Mouse (Mus musculus) MEL (cell line): Measurements from ENCODE around the gene Smyd1. TPM values are rescaled to one million over a fixed set of nuclear protein-coding genes. Genes with fewer than 3 reads are reported as not detected.

Source experiments
- DNase-seq: peaks from one replicate; pipeline ENCODE4 v3.0.0; 2011; ENCODE audit warnings: low read depth, low spot score
- H3K27ac ChIP-seq: 2 replicates; pipeline ENCODE4 v1.5.1; 2012; ENCODE audit warnings: low read depth, mild to moderate bottlenecking, control low read depth, low read length, moderate library complexity; ENCODE audit not compliant: control insufficient read depth
- H3K27me3 ChIP-seq, 2 experiments: fragments of 150-350 bp in 1 of 2; sonication (generic) in 1 of 2; 2 replicates each; pipeline ENCODE4 v1.6.1; 2012; ENCODE audit warnings: low read length in 2 of 2, mild to moderate bottlenecking in 2 of 2, improper control_type of control experiment in 1 of 2, moderate library complexity in 1 of 2; ENCODE audit not compliant: insufficient read depth in 2 of 2, control insufficient read depth in 1 of 2
- H3K36me3 ChIP-seq, 2 experiments: 2 replicates each; pipeline ENCODE4 v1.6.1; 2012 to 2014; ENCODE audit warnings: low read length in 2 of 2, improper control_type of control experiment in 1 of 2, inconsistent platforms in 1 of 2, mild to moderate bottlenecking in 1 of 2; ENCODE audit not compliant: insufficient read depth in 2 of 2, control insufficient read depth in 1 of 2
- H3K4me1 ChIP-seq, 2 experiments: fragments of 150-350 bp in 1 of 2; sonication (generic) in 1 of 2; 2 replicates each; pipeline ENCODE4 v1.6.1; 2012; ENCODE audit warnings: low read length in 2 of 2, improper control_type of control experiment in 1 of 2, mild to moderate bottlenecking in 1 of 2; ENCODE audit not compliant: insufficient read depth in 2 of 2, control insufficient read depth in 1 of 2
- H3K4me3 ChIP-seq, 2 experiments: fragments of 150-350 bp in 1 of 2; sonication (generic) in 1 of 2; 2 replicates each; pipeline ENCODE4 v1.5.1; 2012; ENCODE audit warnings: low read depth in 2 of 2, low read length in 2 of 2, mild to moderate bottlenecking in 2 of 2, moderate library complexity in 2 of 2, control low read depth in 1 of 2, improper control_type of control experiment in 1 of 2; ENCODE audit not compliant: control insufficient read depth in 1 of 2, insufficient read depth in 1 of 2
- H3K79me2 ChIP-seq: 2 replicates; pipeline ENCODE4 v1.6.1; 2012; ENCODE audit warnings: mild to moderate bottlenecking, low read length, moderate library complexity; ENCODE audit not compliant: control insufficient read depth, poor library complexity, insufficient read depth
- H3K9ac ChIP-seq: 2 replicates; pipeline ENCODE4 v1.6.1; 2012; ENCODE audit warnings: low read depth, mild to moderate bottlenecking, control low read depth, low read length, moderate library complexity; ENCODE audit not compliant: control insufficient read depth, poor library complexity, severe bottlenecking
- H3K9me3 ChIP-seq: fragments of 150-350 bp; sonication (generic); replicated peaks from 2 replicates; pipeline ENCODE4 v1.6.1; 2012; ENCODE audit warnings: mild to moderate bottlenecking, low read length, improper control_type of control experiment, moderate library complexity; ENCODE audit not compliant: insufficient read depth
- BHLHE40 ChIP-seq: IDR thresholded peaks from 2 replicates; pipeline ENCODE4 v1.6.1; 2012; ENCODE audit warnings: low read depth, mild to moderate bottlenecking, inconsistent platforms, low read length, improper control_type of control experiment, borderline replicate concordance
- CHD2 ChIP-seq: IDR thresholded peaks from 2 replicates; pipeline ENCODE4 v1.6.1; 2011; ENCODE audit warnings: low read length, improper control_type of control experiment
- CTCF ChIP-seq, 3 experiments: IDR thresholded peaks in 2 of 3; conservative IDR thresholded peaks in 1 of 3; 2 replicates each; pipeline ENCODE4 v1.5.1; 2011 to 2012; ENCODE audit warnings: low read length in 3 of 3, low read depth in 2 of 3, mild to moderate bottlenecking in 2 of 3, improper control_type of control experiment in 1 of 3, inconsistent platforms in 1 of 3, mixed read lengths in 1 of 3, moderate library complexity in 1 of 3; ENCODE audit not compliant: control insufficient read depth in 1 of 3, insufficient read depth in 1 of 3, poor library complexity in 1 of 3, severe bottlenecking in 1 of 3
- E2F4 ChIP-seq: IDR thresholded peaks from 2 replicates; pipeline ENCODE4 v1.6.1; 2011; ENCODE audit warnings: low read depth, low read length, improper control_type of control experiment, borderline replicate concordance
- EP300 ChIP-seq, 2 experiments: IDR thresholded peaks; 2 replicates each; pipeline ENCODE4 v1.6.1; 2011; ENCODE audit warnings: improper control_type of control experiment in 2 of 2, low read length in 2 of 2, low read depth in 1 of 2, mild to moderate bottlenecking in 1 of 2
- ETS1 ChIP-seq: IDR thresholded peaks from 2 replicates; pipeline ENCODE4 v1.6.1; 2012; ENCODE audit warnings: low read depth, mild to moderate bottlenecking, inconsistent platforms, low read length, improper control_type of control experiment, moderate library complexity
- GABPA ChIP-seq: IDR thresholded peaks from 2 replicates; pipeline ENCODE4 v1.6.1; 2012; ENCODE audit warnings: low read depth, mild to moderate bottlenecking, inconsistent platforms, low read length, improper control_type of control experiment, moderate library complexity
- GATA1 ChIP-seq: IDR thresholded peaks from 2 replicates; pipeline ENCODE4 v1.6.1; 2011; ENCODE audit warnings: low read depth, low read length, improper control_type of control experiment
- HCFC1 ChIP-seq: IDR thresholded peaks from 2 replicates; pipeline ENCODE4 v1.6.1; 2012; ENCODE audit warnings: low read depth, mild to moderate bottlenecking, inconsistent platforms, low read length, improper control_type of control experiment, moderate library complexity
- JUND ChIP-seq: IDR thresholded peaks from 2 replicates; pipeline ENCODE4 v1.6.1; 2011; ENCODE audit warnings: low read depth, mild to moderate bottlenecking, improper control_type of control experiment, low read length
- KAT2A ChIP-seq: conservative IDR thresholded peaks from 2 replicates; pipeline ENCODE4 v1.6.1; 2012; ENCODE audit warnings: low read depth, low read length, improper control_type of control experiment, inconsistent platforms
- MAFK ChIP-seq: IDR thresholded peaks from 2 replicates; pipeline ENCODE4 v1.6.1; 2011; ENCODE audit warnings: low read depth, mild to moderate bottlenecking, low read length, improper control_type of control experiment, borderline replicate concordance
- MAX ChIP-seq: IDR thresholded peaks from 2 replicates; pipeline ENCODE4 v1.6.1; 2011; ENCODE audit warnings: low read length, improper control_type of control experiment
- MAZ ChIP-seq: IDR thresholded peaks from 2 replicates; pipeline ENCODE4 v1.6.1; 2012; ENCODE audit warnings: low read depth, mild to moderate bottlenecking, inconsistent platforms, low read length, improper control_type of control experiment
- MEF2A ChIP-seq: IDR thresholded peaks from 2 replicates; pipeline ENCODE4 v1.6.1; 2014; ENCODE audit warnings: low read depth, mild to moderate bottlenecking, inconsistent platforms, low read length, improper control_type of control experiment; ENCODE audit not compliant: poor library complexity, insufficient replicate concordance, severe bottlenecking; ENCODE audit errors: extremely low read depth
- MXI1 ChIP-seq: IDR thresholded peaks from 2 replicates; pipeline ENCODE4 v1.6.1; 2011; ENCODE audit warnings: mild to moderate bottlenecking, low read depth, low read length, improper control_type of control experiment
- MYB ChIP-seq: IDR thresholded peaks from 2 replicates; pipeline ENCODE4 v1.6.1; 2011; ENCODE audit warnings: mild to moderate bottlenecking, low read depth, low read length, improper control_type of control experiment
- MYC ChIP-seq: IDR thresholded peaks from 2 replicates; pipeline ENCODE4 v1.6.1; 2011; ENCODE audit warnings: low read depth, mild to moderate bottlenecking, low read length, improper control_type of control experiment, moderate library complexity
- NELFE ChIP-seq: IDR thresholded peaks from 2 replicates; pipeline ENCODE4 v1.6.1; 2011; ENCODE audit warnings: low read depth, low read length, improper control_type of control experiment
- NRF1 ChIP-seq: IDR thresholded peaks from 2 replicates; pipeline ENCODE4 v1.6.1; 2014; ENCODE audit warnings: low read depth, mild to moderate bottlenecking, inconsistent platforms, low read length, improper control_type of control experiment, moderate library complexity; ENCODE audit not compliant: poor library complexity, insufficient read depth, severe bottlenecking
- POLR2A ChIP-seq, 2 experiments: IDR thresholded peaks; 2 replicates each; pipeline ENCODE4 v1.6.1; 2011 to 2012; ENCODE audit warnings: low read length in 2 of 2, mild to moderate bottlenecking in 2 of 2, control low read depth in 1 of 2, improper control_type of control experiment in 1 of 2, low read depth in 1 of 2, moderate library complexity in 1 of 2; ENCODE audit not compliant: control insufficient read depth in 1 of 2, insufficient read depth in 1 of 2, poor library complexity in 1 of 2
- POLR2AphosphoS2 ChIP-seq: IDR thresholded peaks from 2 replicates; pipeline ENCODE4 v1.6.1; 2011; ENCODE audit warnings: low read length, improper control_type of control experiment
- POLR2AphosphoS5 ChIP-seq: IDR thresholded peaks from 2 replicates; pipeline ENCODE4 v1.6.1; 2012; ENCODE audit warnings: low read depth, borderline replicate concordance, mild to moderate bottlenecking, inconsistent platforms, low read length, moderate library complexity, mixed read lengths
- RCOR1 ChIP-seq: IDR thresholded peaks from 2 replicates; pipeline ENCODE4 v1.6.1; 2012; ENCODE audit warnings: low read depth, mild to moderate bottlenecking, inconsistent platforms, low read length, improper control_type of control experiment
- SIN3A ChIP-seq: IDR thresholded peaks from 2 replicates; pipeline ENCODE4 v1.6.1; 2012; ENCODE audit warnings: low read length, improper control_type of control experiment, inconsistent platforms
- SMC3 ChIP-seq: IDR thresholded peaks from 2 replicates; pipeline ENCODE4 v1.6.1; 2011; ENCODE audit warnings: low read depth, low read length, improper control_type of control experiment
- TAL1 ChIP-seq: IDR thresholded peaks from 2 replicates; pipeline ENCODE4 v1.6.1; 2012; ENCODE audit warnings: mild to moderate bottlenecking, inconsistent platforms, low read length, moderate library complexity, mixed read lengths
- TBP ChIP-seq: IDR thresholded peaks from 2 replicates; pipeline ENCODE4 v1.8.0; 2011; ENCODE audit warnings: low read depth, low read length, improper control_type of control experiment
- TCF12 ChIP-seq: IDR thresholded peaks from 2 replicates; pipeline ENCODE4 v1.6.1; 2014; ENCODE audit warnings: low read depth, mild to moderate bottlenecking, inconsistent platforms, low read length, improper control_type of control experiment, moderate library complexity
- UBTF ChIP-seq: IDR thresholded peaks from 2 replicates; pipeline ENCODE4 v1.6.1; 2012; ENCODE audit warnings: low read depth, mild to moderate bottlenecking, inconsistent platforms, low read length, improper control_type of control experiment, moderate library complexity, borderline replicate concordance; ENCODE audit not compliant: insufficient read depth
- USF1 ChIP-seq: IDR thresholded peaks from 2 replicates; pipeline ENCODE4 v1.6.1; 2014; ENCODE audit warnings: low read depth, mild to moderate bottlenecking, inconsistent platforms, low read length, improper control_type of control experiment, moderate library complexity
- USF2 ChIP-seq, 2 experiments: IDR thresholded peaks; 2 replicates each; pipeline ENCODE4 v1.6.1; 2011 to 2012; ENCODE audit warnings: improper control_type of control experiment in 2 of 2, low read length in 2 of 2, borderline replicate concordance in 1 of 2, inconsistent platforms in 1 of 2, low read depth in 1 of 2, mild to moderate bottlenecking in 1 of 2; ENCODE audit not compliant: insufficient read depth in 1 of 2
- ZC3H11A ChIP-seq: IDR thresholded peaks from 2 replicates; pipeline ENCODE4 v1.6.1; 2012; ENCODE audit warnings: low read depth, mild to moderate bottlenecking, inconsistent platforms, low read length, improper control_type of control experiment
- ZKSCAN1 ChIP-seq: IDR thresholded peaks from 2 replicates; pipeline ENCODE4 v1.6.1; 2012; ENCODE audit warnings: low read depth, mild to moderate bottlenecking, inconsistent platforms, low read length, improper control_type of control experiment, moderate library complexity
- ZMIZ1 ChIP-seq: IDR thresholded peaks from 2 replicates; pipeline ENCODE4 v1.6.1; 2012; ENCODE audit warnings: low read depth, mild to moderate bottlenecking, inconsistent platforms, low read length, improper control_type of control experiment, moderate library complexity
- ZNF384 ChIP-seq: IDR thresholded peaks from 2 replicates; pipeline ENCODE4 v1.6.1; 2012; ENCODE audit warnings: low read depth, mild to moderate bottlenecking, inconsistent platforms, low read length, improper control_type of control experiment
- polyA plus RNA-seq, 2 experiments: library from polyadenylated mRNA; stranded (reverse) in 1 of 2; unstranded in 1 of 2; fragments of >175 nt in 1 of 2; fragments of >200 nt in 1 of 2; gene quantifications; 2 replicates each; pipeline versions ENCODE4 v1.2.1 to v1.2.4; 2012; ENCODE audit warnings: low replicate concordance in 2 of 2, low read depth in 1 of 2; ENCODE audit not compliant: insufficient read length in 2 of 2, insufficient read depth in 1 of 2, missing spikeins in 1 of 2
- total RNA-seq: library from RNA; depleted of rRNA; stranded (reverse); fragments of 300-350 nt; gene quantifications from 2 replicates; pipeline ENCODE4 v1.2.3, GENCODE M21; 2012

The Smyd1 gene
- total and polyA plus RNA-seq, 3 experiments = 0.19 TPM; not detected in 2

- Histone ChIP-seq H3K9ac (peak overlapping the region; percentile 78), H3K27ac (peak overlapping the region; percentile 99), H3K4me3 (peak overlapping the region in 1 of 2 experiments; percentile 21; a peak in 3 of 4 replicates), H3K27me3 (no peaks in the 10 kb centered on the region), H3K79me2 (peaks cover 19% of the 10 kb centered on the region), H3K9me3 (no peaks in the 10 kb centered on the region), H3K36me3 (peaks cover 0 to 26% of the 10 kb centered on the region in 2 experiments; a peak in 3 of 4 replicates), H3K4me1 (peaks cover 15 to 22% of the 10 kb centered on the region in 2 experiments)
- DNase-seq = peak; percentile 87
- TF ChIP-seq BHLHE40 = no peak
- TF ChIP-seq USF2 (IDR thresholded peaks at IDR 0.05; ENCODE audit: borderline replicate concordance in 1 of 2, insufficient read depth in 1 of 2, low read depth in 1 of 2, low read length in 2 of 2) = no peak
- TF ChIP-seq GATA1 = peak; percentile 29; the same call in 1 of the 2 replicates
- TF ChIP-seq TCF12 = no peak
- peak; percentile 25; the same call in 1 of the 2 replicates for TF ChIP-seq ETS1
- TF ChIP-seq SIN3A = no peak
- TF ChIP-seq POLR2A (IDR thresholded peaks at IDR 0.05; ENCODE audit: control insufficient read depth in 1 of 2, insufficient read depth in 1 of 2, low read depth in 1 of 2, low read length in 2 of 2, poor library complexity in 1 of 2) = no peak
- peak; percentile 37; the same call in 1 of the 2 replicates for TF ChIP-seq ZC3H11A
- TF ChIP-seq NELFE = no peak
- no peak for TF ChIP-seq KAT2A
- 0 out of 2 replicates have a peak, but pooled peaks have one; percentile 55 for TF ChIP-seq TBP
- TF ChIP-seq CHD2 = no peak
- TF ChIP-seq UBTF = no peak
- peak; percentile 48; the same call in 1 of the 2 replicates for TF ChIP-seq HCFC1
- TF ChIP-seq MXI1 = no peak
- no peak for TF ChIP-seq JUND
- TF ChIP-seq GABPA = no peak
- no peak for TF ChIP-seq ZKSCAN1
- peak; percentile 64 for TF ChIP-seq SMC3
- TF ChIP-seq CTCF (IDR thresholded peaks at IDR 0.05 in 2 of 3, conservative IDR thresholded peaks at IDR 0.05 in 1 of 3; ENCODE audit: control insufficient read depth in 1 of 3, insufficient read depth in 1 of 3, low read depth in 2 of 3, low read length in 3 of 3, poor library complexity in 1 of 3, severe bottlenecking in 1 of 3) = peak; percentile 23 to 69 (median 51); a peak in 5 of 6 replicates
- no peak for TF ChIP-seq ZNF384
- no peak for TF ChIP-seq MAX
- TF ChIP-seq TAL1 = no peak
- no peak for TF ChIP-seq E2F4
- no peak for TF ChIP-seq MYC
- no peak for TF ChIP-seq ZMIZ1
- no peak for TF ChIP-seq USF1
- no peak for TF ChIP-seq EP300 (IDR thresholded peaks at IDR 0.05; ENCODE audit: low read depth in 1 of 2, low read length in 2 of 2)
- TF ChIP-seq MYB = no peak
- no peak; the same call in 1 of the 2 replicates for TF ChIP-seq RCOR1
- TF ChIP-seq MAFK = no peak
- no peak for TF ChIP-seq MEF2A
- no peak for TF ChIP-seq POLR2AphosphoS2
- TF ChIP-seq MAZ = no peak
- TF ChIP-seq POLR2AphosphoS5 = no peak
- no peak for TF ChIP-seq NRF1
Observed at GRCm38 (mm10) chr6:71268929-71269685, 52.9 kb downstream of the Smyd1 start.
